Mouse (Mus musculus) midbrain, embryonic 14.5 days (tissue): Measurements from ENCODE around the gene Ufc1. TPM values are rescaled to one million over a fixed set of nuclear protein-coding genes. Genes with fewer than 3 reads are reported as not detected.

Source experiments
- ATAC-seq: fragments of 200-750 bp; cut with Nextera tagmentation; 2 replicates; pipeline ENCODE4 v1.8.0; 2017; ENCODE audit warnings: moderate number of reproducible peaks, moderate library complexity; ENCODE audit not compliant: low FRiP score, low TSS enrichment
- DNase-seq: peaks from one replicate; pipeline ENCODE4 v3.0.0-alpha.2; 2015
- H3K27ac ChIP-seq: fragments of 300-500 bp; sonication (generic); replicated peaks from 2 replicates; pipeline ENCODE4 v1.5.1; 2014; ENCODE audit warnings: mild to moderate bottlenecking, low read depth, low read length, moderate library complexity
- H3K27me3 ChIP-seq: fragments of 300-500 bp; sonication (generic); 2 replicates; pipeline ENCODE4 v1.6.1; 2014; ENCODE audit warnings: low read length, control low read depth, mixed read lengths; ENCODE audit not compliant: control insufficient read depth, insufficient read depth
- H3K36me3 ChIP-seq: fragments of 300-500 bp; sonication (generic); 2 replicates; pipeline ENCODE4 v1.6.1; 2014; ENCODE audit warnings: low read length, control low read depth; ENCODE audit not compliant: control insufficient read depth, insufficient read depth
- H3K4me1 ChIP-seq: fragments of 300-500 bp; sonication (generic); 2 replicates; pipeline ENCODE4 v1.6.1; 2014; ENCODE audit warnings: mild to moderate bottlenecking, antibody characterized with exemption, low read length, control low read depth; ENCODE audit not compliant: control insufficient read depth, insufficient read depth
- H3K4me2 ChIP-seq: fragments of 300-500 bp; sonication (generic); 2 replicates; pipeline ENCODE4 v1.6.1; 2014; ENCODE audit warnings: mild to moderate bottlenecking, low read length, moderate library complexity
- H3K4me3 ChIP-seq: fragments of 300-500 bp; sonication (generic); replicated peaks from 2 replicates; pipeline ENCODE4 v1.5.1; 2014; ENCODE audit warnings: low read depth, low read length
- H3K9ac ChIP-seq: fragments of 300-500 bp; sonication (generic); replicated peaks from 2 replicates; pipeline ENCODE4 v1.6.1; 2014; ENCODE audit warnings: mild to moderate bottlenecking, low read length, moderate library complexity
- H3K9me3 ChIP-seq: fragments of 300-500 bp; sonication (generic); 2 replicates; pipeline ENCODE4 v1.6.1; 2016; ENCODE audit warnings: low read length, control low read depth, mixed read lengths; ENCODE audit not compliant: control insufficient read depth
- WGBS: fragments of 180-500 bp; shearing (Covaris S2); extraction: QIAGEN DNeasy Blood & Tissue Kit; methylation state at CpG from one replicate; pipeline ENCODE4 v1.1.7; 2014; 5-methylcytosine and 5-hydroxymethylcytosine counted together
- polyA plus RNA-seq: library from polyadenylated mRNA; unstranded; fragments of >200 nt; fragmentation: Nextera tagmentation; extraction: Ambion mirVana; gene quantifications from 2 replicates; pipeline ENCODE4 v1.2.1, GENCODE M21; 2014

Gene Ufc1
- polyA plus RNA-seq, result 120 and 132 TPM in 2 replicates

GRCm38 (mm10) chr1:171294298-171295062 lies at the start of gene Ufc1:
Gene Ufc1, minus strand, starts transcription at chr1:171295024.
- H3K9ac ChIP-seq, result peak within 1 kb of the TSS; percentile 81
- ATAC-seq (peak; percentile 86), DNase-seq (peak; percentile 92)
- H3K4me3 ChIP-seq, result peak within 1 kb of the TSS; percentile 76
- peak within 1 kb of the TSS; percentile 90 for H3K27ac ChIP-seq
- H3K4me1 ChIP-seq, result peaks cover 9% of the 10 kb centered on the region
- H3K27me3 ChIP-seq, result 0 out of 2 replicates have a peak, but pooled peaks cover 9% of the 10 kb centered on the region
- peaks cover 6% of the 10 kb centered on the region; the same call in 1 of the 2 replicates for H3K36me3 ChIP-seq
- H3K4me2 ChIP-seq, result peak within 1 kb of the TSS; percentile 74
- no peaks in the 10 kb centered on the region for H3K9me3 ChIP-seq
- under 1% methylated on average over 42 of the region's 42 CpGs for WGBS

- no peak overlapping the region for H3K27ac ChIP-seq
- H3K9ac ChIP-seq, result no peak overlapping the region
- H3K36me3 ChIP-seq, result peaks cover 50% of the 10 kb centered on the region
- WGBS, result 86% methylated on average over 9 of the region's 9 CpGs
- DNase-seq, result no peak
- ATAC-seq, result no peak
- no peaks in the 10 kb centered on the region for H3K27me3 ChIP-seq
- H3K4me1 ChIP-seq, result peaks cover 16% of the 10 kb centered on the region
- H3K4me3 ChIP-seq, result no peak overlapping the region
- H3K9me3 ChIP-seq, result peaks cover 7% of the 10 kb centered on the region
- H3K4me2 ChIP-seq, result peak overlapping the region; percentile 93
Observed at GRCm38 (mm10) chr1:171343922-171344677, 49.3 kb upstream of the Ufc1 start.

GRCm38 (mm10) chr1:171342262-171343207 lies 47.7 kb upstream of the Ufc1 start:
- Histone ChIP-seq H3K9me3 (peaks cover 7% of the 10 kb centered on the region), H3K4me1 (peaks cover 16% of the 10 kb centered on the region), H3K4me3 (no peak overlapping the region), H3K36me3 (peaks cover 61% of the 10 kb centered on the region), H3K9ac (no peak overlapping the region), H3K27me3 (no peaks in the 10 kb centered on the region), H3K4me2 (no peak overlapping the region), H3K27ac (no peak overlapping the region)
- DNase-seq, result no peak
- WGBS, result 96% methylated on average over 16 of the region's 16 CpGs
- no peak for ATAC-seq

- Histone ChIP-seq H3K36me3 (peaks cover 7% of the 10 kb centered on the region; the same call in 1 of the 2 replicates), H3K27ac (peak overlapping the region; percentile 99), H3K4me3 (peak overlapping the region; percentile 82), H3K9ac (peak overlapping the region; percentile 84), H3K27me3 (no peaks in the 10 kb centered on the region), H3K4me2 (peak overlapping the region; percentile 83), H3K9me3 (no peaks in the 10 kb centered on the region), H3K4me1 (peaks cover 32% of the 10 kb centered on the region)
- 2% methylated on average over 4 of the region's 4 CpGs for WGBS
- DNase-seq (no peak), ATAC-seq (no peak)
Observed at GRCm38 (mm10) chr1:171330216-171330560, 35.4 kb upstream of the Ufc1 start.

- WGBS, result 1% methylated on average over 60 of the region's 61 CpGs
- Histone ChIP-seq H3K27ac (peak overlapping the region; percentile 99), H3K9ac (peak overlapping the region; percentile 84), H3K36me3 (peaks cover 7% of the 10 kb centered on the region; the same call in 1 of the 2 replicates), H3K27me3 (no peaks in the 10 kb centered on the region), H3K4me2 (peak overlapping the region; percentile 83), H3K9me3 (no peaks in the 10 kb centered on the region), H3K4me1 (peaks cover 32% of the 10 kb centered on the region), H3K4me3 (peak overlapping the region; percentile 82)
- ATAC-seq (peak; percentile 88), DNase-seq (peak; percentile 93)
Observed at GRCm38 (mm10) chr1:171329433-171330215, 34.8 kb upstream of the Ufc1 start.

GRCm38 (mm10) chr1:171328839-171329432 lies 34.1 kb upstream of the Ufc1 start, which contains the start of gene Dedd:
Gene Dedd, plus strand, starts transcription at chr1:171329145.
- DNase-seq (peak; percentile 96), ATAC-seq (peak; percentile 96)
- no peaks in the 10 kb centered on the region for H3K9me3 ChIP-seq
- peak within 1 kb of the TSS; percentile 99 for H3K27ac ChIP-seq
- WGBS, result under 1% methylated on average over 48 of the region's 48 CpGs
- no peaks in the 10 kb centered on the region for H3K27me3 ChIP-seq
- peaks cover 7% of the 10 kb centered on the region; the same call in 1 of the 2 replicates for H3K36me3 ChIP-seq
- H3K4me3 ChIP-seq, result peak within 1 kb of the TSS; percentile 82
- peak within 1 kb of the TSS; percentile 83 for H3K4me2 ChIP-seq
- H3K9ac ChIP-seq, result peak within 1 kb of the TSS; percentile 84
- H3K4me1 ChIP-seq, result peaks cover 32% of the 10 kb centered on the region

GRCm38 (mm10) chr1:171328244-171328643 lies 33.4 kb upstream of the Ufc1 start:
- Histone ChIP-seq H3K9ac (peak overlapping the region; percentile 84), H3K27ac (peak overlapping the region; percentile 99), H3K4me1 (peaks cover 32% of the 10 kb centered on the region), H3K4me3 (peak overlapping the region; percentile 82), H3K4me2 (peak overlapping the region; percentile 83), H3K36me3 (0 out of 2 replicates have a peak, but pooled peaks cover 5% of the 10 kb centered on the region), H3K27me3 (no peaks in the 10 kb centered on the region), H3K9me3 (no peaks in the 10 kb centered on the region)
- peak; percentile 68 for DNase-seq
- ATAC-seq, result no peak
- WGBS, result 33% methylated on average over 9 of the region's 9 CpGs
